Mouse (Mus musculus): ENCODE results near the gene Chst3. TPM values are rescaled to one million over a fixed set of nuclear protein-coding genes. Genes with fewer than 3 reads are reported as not detected.
"Not testable (repeated sequence)": the region's sequence is repeated elsewhere in the genome, so short reads cannot be mapped to it uniquely, and the experiment has no call there.

Chst3 gene
- polyA plus RNA-seq, 1 experiment: 89.3 TPM

- Histone ChIP-seq H3K36me3 (ENCODE audit: control insufficient read depth, insufficient read depth, low read length) (no peaks in the 10 kb centered on the region), H3K4me1 (ENCODE audit: control insufficient read depth, insufficient read depth, insufficient read length) (no peaks in the 10 kb centered on the region; the same call in 1 of the 2 replicates), H3K27ac (ENCODE audit: insufficient read depth, low read length) (no peak overlapping the region), H3K27me3 (ENCODE audit: control insufficient read depth, insufficient read depth, low read length) (no peaks in the 10 kb centered on the region), H3K4me3 (ENCODE audit: extremely low read depth, insufficient read depth, insufficient read length) (no peak overlapping the region)
- 70% methylated on average over 13 of the region's 13 CpGs for WGBS
- no peak for DNase-seq (ENCODE audit: low read depth in 1 of 2, low spot score in 2 of 2)
- TF ChIP-seq POLR2A (IDR thresholded peaks at IDR 0.05; ENCODE audit: low read depth, low read length): no peak
- no peak for TF ChIP-seq CTCF (IDR thresholded peaks at IDR 0.05; ENCODE audit: extremely low read depth, insufficient read depth, insufficient read length, insufficient replicate concordance)
Measured at GRCm38 (mm10) chr10:60250426-60250965, 31.4 kb upstream of the Chst3 start.

- not testable (repeated sequence) for H3K4me3 ChIP-seq (ENCODE audit: extremely low read depth, insufficient read depth, insufficient read length); DNase-seq (ENCODE audit: low read depth in 1 of 2, low spot score in 2 of 2); H3K36me3 ChIP-seq (ENCODE audit: control insufficient read depth, insufficient read depth, low read length); H3K27ac ChIP-seq (ENCODE audit: insufficient read depth, low read length); H3K4me1 ChIP-seq (ENCODE audit: control insufficient read depth, insufficient read depth, insufficient read length); H3K27me3 ChIP-seq (ENCODE audit: control insufficient read depth, insufficient read depth, low read length)
- WGBS: 87% methylated on average over 3 of the region's 3 CpGs
Measured at GRCm38 (mm10) chr10:60248345-60248744, 29.3 kb upstream of the Chst3 start.

DNA sequence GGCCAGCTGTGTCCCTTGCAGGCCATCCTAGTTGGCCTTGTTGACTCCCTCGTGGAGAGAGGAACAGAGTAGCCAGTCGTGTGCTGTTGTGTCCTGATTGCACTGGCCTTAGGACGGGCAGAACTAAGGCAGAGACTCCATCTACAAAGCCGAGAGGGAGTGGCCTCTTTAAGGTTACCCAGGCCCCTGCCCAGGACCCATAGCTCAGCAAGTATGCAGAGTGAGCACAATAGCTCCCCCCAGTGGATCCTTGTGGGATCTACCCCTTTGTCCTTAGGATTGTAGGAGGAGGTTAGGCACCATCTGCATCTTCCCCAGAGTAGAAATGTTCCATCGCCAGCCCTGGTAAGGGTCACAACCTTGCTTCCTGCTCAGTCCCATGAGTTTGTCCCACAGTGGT is 27.5 kb upstream of the Chst3 start:
- WGBS: 63% methylated on average over 5 of the region's 5 CpGs
- DNase-seq (ENCODE audit: low read depth in 1 of 2, low spot score in 2 of 2): peak; percentile 44 to 62
- Histone ChIP-seq H3K4me3 (ENCODE audit: extremely low read depth, insufficient read depth, insufficient read length) (no peak overlapping the region), H3K27ac (ENCODE audit: insufficient read depth, low read length) (no peak overlapping the region), H3K4me1 (ENCODE audit: control insufficient read depth, insufficient read depth, insufficient read length) (peaks cover 2% of the 10 kb centered on the region; the same call in 1 of the 2 replicates), H3K27me3 (ENCODE audit: control insufficient read depth, insufficient read depth, low read length) (no peaks in the 10 kb centered on the region), H3K36me3 (ENCODE audit: control insufficient read depth, insufficient read depth, low read length) (no peaks in the 10 kb centered on the region)
- TF ChIP-seq CTCF (IDR thresholded peaks at IDR 0.05; ENCODE audit: extremely low read depth, insufficient read depth, insufficient read length, insufficient replicate concordance): peak; percentile 53; the same call in 1 of the 2 replicates
- TF ChIP-seq POLR2A (IDR thresholded peaks at IDR 0.05; ENCODE audit: low read depth, low read length): no peak

DNA sequence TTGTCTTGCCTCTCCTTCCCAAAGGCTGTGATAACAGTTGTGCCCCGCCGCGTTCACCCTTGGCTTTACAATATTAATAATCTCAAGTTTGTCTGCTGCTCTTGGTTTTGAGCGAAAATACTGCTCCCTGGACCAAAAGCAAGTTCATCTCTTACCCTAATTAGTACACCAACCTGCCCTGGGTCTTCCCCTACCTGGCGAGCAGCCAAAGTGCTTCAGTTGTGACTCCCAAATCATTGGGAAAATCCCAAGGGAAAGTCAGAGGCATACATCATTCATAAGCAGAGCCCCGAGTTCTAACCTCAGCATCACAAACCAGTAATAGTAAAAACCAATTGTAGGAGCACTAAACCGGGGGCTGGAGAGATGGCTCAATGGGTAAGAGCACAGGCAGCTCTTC is 26.6 kb upstream of the Chst3 start:
- no peaks in the 10 kb centered on the region for H3K36me3 ChIP-seq (ENCODE audit: control insufficient read depth, insufficient read depth, low read length)

DNA sequence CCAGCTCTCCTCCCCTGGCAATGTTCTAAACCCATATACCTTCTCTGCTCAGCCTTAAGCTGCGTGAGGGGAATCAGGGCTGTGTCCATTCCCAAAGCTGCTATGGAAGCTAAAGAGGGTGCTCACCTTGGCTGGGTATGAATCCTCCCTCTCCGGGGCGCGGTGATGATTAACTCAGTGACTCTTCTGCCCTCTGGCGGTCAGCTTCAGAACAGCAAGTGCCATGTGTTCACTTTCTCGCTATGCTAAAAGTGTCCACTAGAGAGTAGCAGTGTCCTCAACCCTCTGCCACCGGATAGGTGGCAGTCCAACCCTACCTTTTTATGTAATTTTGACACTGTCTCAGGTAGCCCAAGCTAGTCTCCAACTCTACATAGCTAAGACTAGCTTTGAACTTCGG is 26.0 kb upstream of the Chst3 start:
- Histone ChIP-seq H3K36me3 (ENCODE audit: control insufficient read depth, insufficient read depth, low read length) (no peaks in the 10 kb centered on the region), H3K4me3 (ENCODE audit: extremely low read depth, insufficient read depth, insufficient read length) (no peak overlapping the region), H3K27me3 (ENCODE audit: control insufficient read depth, insufficient read depth, low read length) (no peaks in the 10 kb centered on the region), H3K4me1 (ENCODE audit: control insufficient read depth, insufficient read depth, insufficient read length) (peaks cover 2% of the 10 kb centered on the region; the same call in 1 of the 2 replicates), H3K27ac (ENCODE audit: insufficient read depth, low read length) (no peak overlapping the region)
- peak; percentile 83 for DNase-seq (ENCODE audit: low read depth in 1 of 2, low spot score in 2 of 2)
- 6% methylated on average over 8 of the region's 8 CpGs for WGBS
- TF ChIP-seq POLR2A (IDR thresholded peaks at IDR 0.05; ENCODE audit: low read depth, low read length): no peak
- peak; percentile 98; the same call in 1 of the 2 replicates for TF ChIP-seq CTCF (IDR thresholded peaks at IDR 0.05; ENCODE audit: extremely low read depth, insufficient read depth, insufficient read length, insufficient replicate concordance)

More for the DNA sequence above, 26.6 kb upstream of the Chst3 start:
- peaks cover 2% of the 10 kb centered on the region; the same call in 1 of the 2 replicates for H3K4me1 ChIP-seq (ENCODE audit: control insufficient read depth, insufficient read depth, insufficient read length)
- no peak overlapping the region for H3K4me3 ChIP-seq (ENCODE audit: extremely low read depth, insufficient read depth, insufficient read length)
- no peak for DNase-seq (ENCODE audit: low read depth in 1 of 2, low spot score in 2 of 2)
- H3K27ac ChIP-seq (ENCODE audit: insufficient read depth, low read length): no peak overlapping the region
- H3K27me3 ChIP-seq (ENCODE audit: control insufficient read depth, insufficient read depth, low read length): no peaks in the 10 kb centered on the region
- WGBS: 85% methylated on average over 7 of the region's 7 CpGs
- TF ChIP-seq CTCF (IDR thresholded peaks at IDR 0.05; ENCODE audit: extremely low read depth, insufficient read depth, insufficient read length, insufficient replicate concordance): no peak
- TF ChIP-seq POLR2A (IDR thresholded peaks at IDR 0.05; ENCODE audit: low read depth, low read length): no peak

GRCm38 (mm10) chr10:60243941-60244340 is 24.9 kb upstream of the Chst3 start:
- H3K36me3 ChIP-seq (ENCODE audit: control insufficient read depth, insufficient read depth, low read length): no peaks in the 10 kb centered on the region
- no peak overlapping the region for H3K4me3 ChIP-seq (ENCODE audit: extremely low read depth, insufficient read depth, insufficient read length)
- H3K27ac ChIP-seq (ENCODE audit: insufficient read depth, low read length): no peak overlapping the region
- TF ChIP-seq POLR2A (IDR thresholded peaks at IDR 0.05; ENCODE audit: low read depth, low read length) (no peak), CTCF (IDR thresholded peaks at IDR 0.05; ENCODE audit: extremely low read depth, insufficient read depth, insufficient read length, insufficient replicate concordance) (no peak)
- DNase-seq (ENCODE audit: low read depth in 1 of 2, low spot score in 2 of 2): no peak
- WGBS: 92% methylated on average over 5 of the region's 5 CpGs
- no peaks in the 10 kb centered on the region for H3K27me3 ChIP-seq (ENCODE audit: control insufficient read depth, insufficient read depth, low read length)
- H3K4me1 ChIP-seq (ENCODE audit: control insufficient read depth, insufficient read depth, insufficient read length): peaks cover 2% of the 10 kb centered on the region; the same call in 1 of the 2 replicates

DNA sequence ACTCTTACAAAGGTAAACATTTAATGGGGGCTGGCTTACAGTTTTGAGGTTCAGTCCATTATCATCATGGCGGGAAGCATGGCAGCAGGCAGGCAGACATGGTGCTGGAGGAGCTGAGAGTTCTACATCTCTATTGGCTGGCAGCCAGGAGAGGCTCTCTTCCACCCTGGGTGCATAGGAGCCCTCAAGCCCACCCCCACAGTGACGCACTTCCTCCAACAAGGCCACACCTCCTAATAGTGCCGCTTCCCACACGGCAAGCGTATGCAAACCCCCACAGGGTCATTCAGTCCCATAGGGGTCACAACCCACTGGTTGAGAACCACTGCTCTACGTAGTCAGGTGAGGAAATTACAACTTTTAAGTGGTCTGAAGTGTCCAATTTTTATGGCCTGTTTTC is 21.4 kb upstream of the Chst3 start:
- no peak overlapping the region for H3K27ac ChIP-seq (ENCODE audit: insufficient read depth, low read length)
- no peak for TF ChIP-seq CTCF (IDR thresholded peaks at IDR 0.05; ENCODE audit: extremely low read depth, insufficient read depth, insufficient read length, insufficient replicate concordance)
- TF ChIP-seq POLR2A (IDR thresholded peaks at IDR 0.05; ENCODE audit: low read depth, low read length): no peak
- H3K4me3 ChIP-seq (ENCODE audit: extremely low read depth, insufficient read depth, insufficient read length): no peak overlapping the region
- no peaks in the 10 kb centered on the region for H3K36me3 ChIP-seq (ENCODE audit: control insufficient read depth, insufficient read depth, low read length)
- H3K27me3 ChIP-seq (ENCODE audit: control insufficient read depth, insufficient read depth, low read length): no peaks in the 10 kb centered on the region
- peaks cover 2% of the 10 kb centered on the region; the same call in 1 of the 2 replicates for H3K4me1 ChIP-seq (ENCODE audit: control insufficient read depth, insufficient read depth, insufficient read length)
- WGBS: 92% methylated on average over 6 of the region's 6 CpGs
- DNase-seq (ENCODE audit: low read depth in 1 of 2, low spot score in 2 of 2): no peak
